Mouse (Mus musculus): ENCODE results near the gene Leng1. TPM values are rescaled to one million over a fixed set of nuclear protein-coding genes. Genes with fewer than 3 reads are reported as not detected.

Leng1 gene
- polyA plus RNA-seq, 1 experiment = 21.6 TPM

DNA sequence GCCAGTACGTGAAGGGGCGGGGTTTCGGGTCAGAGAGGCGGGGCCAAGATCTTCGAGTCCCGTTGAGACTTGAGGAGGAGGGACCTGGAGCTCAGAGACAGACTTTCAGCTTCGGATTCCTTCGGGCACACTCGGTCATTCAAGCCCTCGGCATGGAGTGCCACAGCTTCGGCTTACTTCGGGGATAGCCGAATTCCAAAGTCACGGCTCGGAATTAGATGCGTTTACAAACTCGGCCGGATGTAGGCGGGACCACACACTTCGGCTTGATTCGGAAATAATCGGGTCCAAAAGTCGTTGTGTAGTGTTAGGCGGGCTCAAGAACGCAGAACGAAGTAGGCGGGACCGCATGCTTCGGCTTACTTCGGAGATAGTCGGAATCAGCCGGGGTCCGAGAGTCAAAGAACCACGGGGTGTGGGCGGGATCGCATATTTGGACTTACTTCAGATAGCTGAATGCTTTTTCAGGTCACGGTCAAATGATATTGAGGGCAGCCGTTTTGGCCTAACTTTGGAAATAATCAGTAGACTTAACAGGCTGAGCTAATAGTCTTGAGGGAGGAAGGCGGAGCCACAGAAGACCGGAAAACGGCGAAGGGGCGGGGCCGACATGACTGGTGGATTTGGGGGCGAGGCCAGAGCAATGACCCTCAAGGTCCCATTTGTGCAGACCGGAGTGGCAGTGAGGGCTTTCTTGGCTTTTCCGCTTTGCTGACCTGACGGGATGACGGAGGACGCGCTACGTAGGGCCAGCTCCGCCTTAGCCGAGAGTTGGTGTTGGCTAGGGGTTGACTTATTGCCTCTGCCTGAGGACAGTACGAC lies 27.6 kb upstream of the Leng1 start, which contains the start of gene Mboat7:
Mboat7 (minus strand) TSS at position 537 of the 822 bp plus-strand sequence.
- TF ChIP-seq GATA1 (IDR thresholded peaks at IDR 0.05; ENCODE audit: low read length) = no peak

DNA sequence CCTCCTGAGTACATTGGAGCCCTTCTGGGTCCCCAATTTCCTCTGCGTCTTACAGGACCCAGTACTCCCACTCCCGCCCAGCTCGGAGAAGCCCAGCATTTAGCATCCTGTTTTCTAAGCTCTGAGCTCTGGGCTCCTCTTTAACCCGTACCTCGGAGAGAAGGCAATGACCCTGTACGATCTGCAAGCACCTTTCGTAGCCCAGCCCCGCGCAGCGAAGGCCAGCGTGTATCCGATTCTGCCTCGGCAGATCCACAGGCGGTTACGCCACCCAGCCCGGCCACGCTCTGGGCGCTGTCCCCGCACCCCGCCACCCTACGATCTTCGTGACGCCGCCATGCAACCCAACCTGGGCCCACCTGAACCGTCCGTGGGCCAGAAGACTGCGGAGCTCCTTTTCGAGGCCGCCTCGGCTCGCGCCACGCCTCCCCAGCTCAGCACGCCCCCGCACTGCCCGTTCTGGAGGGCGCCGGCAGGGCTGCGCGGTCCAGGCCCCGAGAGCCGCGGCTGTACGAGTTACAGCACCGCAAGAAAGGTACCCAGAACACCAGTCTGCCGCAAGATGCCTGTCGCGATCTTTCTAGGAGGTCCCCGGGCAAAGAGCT lies 26.8 kb upstream of the Leng1 start, which contains the start of gene Tsen34:
Tsen34 (plus strand) TSS at position 482 of the 605 bp plus-strand sequence.
- no peak for TF ChIP-seq GATA1 (IDR thresholded peaks at IDR 0.05; ENCODE audit: low read length)

DNA sequence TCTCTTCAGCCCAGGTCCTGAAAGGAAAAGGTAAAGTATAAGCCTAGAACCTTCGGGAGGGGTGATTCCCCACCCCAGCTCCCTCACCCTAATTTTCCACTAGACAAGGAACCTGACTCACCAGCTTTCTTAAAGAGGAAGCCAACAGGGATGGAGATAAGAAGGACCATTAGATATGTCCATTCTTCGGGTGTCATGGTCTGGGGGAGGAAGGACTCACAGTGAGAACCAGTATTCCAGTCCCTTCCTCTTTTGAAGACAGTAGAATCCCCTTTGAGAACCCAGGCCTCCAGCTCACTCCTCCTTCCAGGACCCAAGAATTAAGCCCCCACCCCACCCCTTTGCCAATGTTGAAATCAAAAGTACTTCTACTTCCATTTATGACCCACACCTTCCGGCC lies 26.3 kb upstream of the Leng1 start:
- no peak for TF ChIP-seq GATA1 (IDR thresholded peaks at IDR 0.05; ENCODE audit: low read length)

- TF ChIP-seq GATA1 (IDR thresholded peaks at IDR 0.05; ENCODE audit: low read length) = no peak
Observed at GRCm38 (mm10) chr7:3685400-3686187, 20.0 kb upstream of the Leng1 start.

DNA sequence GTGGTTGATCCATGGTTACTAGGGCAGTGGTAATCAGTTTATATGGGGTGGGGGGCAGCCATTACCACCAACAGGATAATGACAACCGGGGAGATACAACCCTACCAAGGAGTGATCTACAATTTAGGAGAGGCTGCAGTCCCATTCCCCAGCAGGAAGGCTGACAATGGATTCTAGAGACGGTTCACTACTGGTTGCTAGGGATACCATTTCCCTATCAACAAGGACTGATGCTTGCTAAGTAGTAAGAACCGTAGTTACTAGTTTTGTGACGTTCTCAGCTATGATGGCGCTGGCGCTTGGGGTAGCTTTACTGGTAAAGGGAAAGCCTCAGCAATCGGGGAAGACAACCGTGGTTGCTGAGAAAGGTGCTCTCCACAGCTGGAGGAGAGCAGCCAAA lies 19.1 kb upstream of the Leng1 start:
- no peak for TF ChIP-seq GATA1 (IDR thresholded peaks at IDR 0.05; ENCODE audit: low read length)

DNA sequence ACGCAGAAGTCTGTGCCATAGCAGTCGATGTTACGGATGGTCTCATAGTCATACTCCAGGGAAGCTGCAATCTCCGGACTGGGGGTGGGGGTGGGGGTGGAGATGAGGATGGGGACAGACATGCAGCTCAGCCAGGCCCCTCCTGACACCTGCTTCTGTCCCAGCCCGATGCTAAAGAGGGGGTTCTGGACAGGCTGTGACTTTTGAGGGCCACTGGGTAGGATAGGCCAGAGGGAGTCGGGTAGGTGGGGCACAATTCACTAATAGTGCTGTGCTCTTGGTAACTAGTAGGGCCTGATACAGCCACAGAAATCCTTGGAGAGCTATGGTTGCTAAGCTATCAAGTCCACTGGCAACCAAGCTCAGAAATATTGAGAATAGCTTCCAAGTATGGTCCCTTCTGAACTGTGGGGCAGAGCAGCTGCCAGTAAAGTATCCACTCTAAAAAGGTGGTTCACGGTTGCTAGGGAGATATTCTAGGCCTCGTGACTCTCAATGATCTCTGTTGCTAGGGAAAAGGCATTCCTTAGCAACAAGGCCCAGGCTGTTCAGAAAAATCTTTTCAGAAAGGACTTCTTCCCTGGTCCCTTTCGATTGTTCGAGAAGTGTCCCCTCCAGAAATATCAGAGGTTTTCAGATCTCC lies 18.4 kb upstream of the Leng1 start:
- no peak for TF ChIP-seq GATA1 (IDR thresholded peaks at IDR 0.05; ENCODE audit: low read length)

GRCm38 (mm10) chr7:3677342-3677741 lies 11.7 kb upstream of the Leng1 start, which contains the start of gene Tmc4:
TSS of gene Tmc4 (minus strand) at chr7:3677553.
- TF ChIP-seq GATA1 (IDR thresholded peaks at IDR 0.05; ENCODE audit: low read length) = no peak

GRCm38 (mm10) chr7:3676371-3676770 lies 10.7 kb upstream of the Leng1 start:
- TF ChIP-seq GATA1 (IDR thresholded peaks at IDR 0.05; ENCODE audit: low read length) = no peak

- TF ChIP-seq GATA1 (IDR thresholded peaks at IDR 0.05; ENCODE audit: low read length) = no peak
Observed at GRCm38 (mm10) chr7:3675228-3675548, 9.5 kb upstream of the Leng1 start.

DNA sequence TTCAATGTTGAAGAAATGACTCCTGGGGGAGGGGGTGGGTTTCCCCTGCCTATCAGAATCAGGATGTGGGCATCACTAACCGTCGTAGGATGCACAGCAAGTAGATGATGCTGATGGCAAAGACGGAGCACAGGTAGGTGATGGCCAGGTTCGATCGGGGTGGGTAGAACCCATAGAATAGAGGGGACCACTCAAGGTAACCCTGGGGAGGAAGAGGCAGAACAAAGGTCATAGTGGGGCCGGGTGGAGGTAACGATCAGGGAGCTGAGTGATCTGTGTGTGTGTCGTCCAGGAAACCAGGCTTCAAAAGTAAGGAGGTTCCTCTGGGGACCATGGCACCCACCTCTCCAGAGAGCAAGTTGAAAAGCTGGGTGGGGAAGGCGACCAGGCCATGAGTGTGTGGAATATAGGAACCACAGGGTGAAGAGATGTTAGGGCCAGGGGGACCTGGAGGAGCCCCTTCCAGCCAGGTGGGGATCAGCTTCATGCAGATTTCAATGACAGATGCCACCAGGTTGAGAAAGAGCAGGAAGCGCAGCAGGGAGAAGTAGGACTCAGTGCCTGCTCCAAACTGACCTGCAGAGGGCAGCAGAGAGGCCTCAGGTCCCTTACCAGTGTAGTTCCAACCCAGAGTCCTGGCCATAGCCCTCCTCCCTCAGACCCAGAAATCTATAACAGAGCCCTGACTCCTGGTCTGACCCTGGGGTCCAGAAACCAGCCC lies 9.0 kb upstream of the Leng1 start:
- TF ChIP-seq GATA1 (IDR thresholded peaks at IDR 0.05; ENCODE audit: low read length) = no peak

DNA sequence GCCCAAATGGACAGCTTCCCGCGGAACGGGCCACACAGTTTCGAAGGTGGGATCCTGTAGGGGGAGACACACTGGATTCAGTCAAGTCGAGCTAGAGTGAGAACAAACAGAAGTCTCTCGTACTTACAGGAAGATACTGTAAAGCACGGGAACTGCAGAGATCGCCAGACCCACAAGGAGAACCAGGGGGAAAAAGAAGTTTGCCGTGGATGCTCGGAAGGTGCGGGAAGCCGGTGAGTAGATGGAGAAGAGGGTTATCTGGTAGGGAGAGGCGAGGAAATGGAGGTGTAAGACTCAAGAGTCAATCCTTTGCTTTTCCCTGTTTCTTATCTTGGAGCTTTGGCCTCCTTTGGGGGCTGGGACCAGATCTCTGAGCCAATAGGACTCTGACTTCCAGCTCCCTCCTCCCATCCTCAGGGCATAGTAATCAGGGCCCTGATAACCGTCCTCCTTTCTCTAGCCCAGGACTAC lies 1.3 kb upstream of the Leng1 start:
- no peak for TF ChIP-seq GATA1 (IDR thresholded peaks at IDR 0.05; ENCODE audit: low read length)

DNA sequence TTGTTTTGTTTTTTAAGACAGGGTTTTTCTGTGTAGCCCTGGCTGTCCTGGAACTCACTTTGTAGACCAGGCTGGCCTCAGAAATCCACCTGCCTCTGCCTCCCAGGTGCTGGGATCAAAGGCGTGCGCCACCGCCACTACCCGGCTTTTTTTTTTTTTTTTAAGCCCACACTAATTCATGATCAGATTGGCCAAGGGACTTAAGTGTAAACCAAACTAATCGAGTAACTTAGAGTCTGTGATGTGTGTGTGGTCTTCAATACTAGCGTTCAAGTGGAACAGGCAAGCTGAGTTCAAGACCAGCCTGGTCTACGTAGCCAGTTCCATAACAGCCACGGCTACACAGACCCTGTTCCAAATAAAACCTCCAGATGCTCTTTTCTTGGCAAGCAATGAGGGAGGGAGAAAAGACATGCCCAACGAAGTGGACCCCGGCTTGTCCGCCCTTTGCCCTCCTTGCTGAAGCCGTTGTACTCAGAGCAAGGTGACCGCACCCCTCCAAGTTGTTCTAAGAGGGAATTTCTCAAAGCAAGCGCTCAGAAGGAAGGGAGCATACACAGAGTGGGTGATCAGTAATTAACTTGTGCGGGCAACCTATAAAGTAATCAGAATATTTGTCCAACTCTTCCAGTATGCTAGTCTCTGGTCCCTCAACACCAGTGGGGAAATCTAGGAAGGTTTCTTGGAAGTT lies 971 bp downstream of the Leng1 start:
- TF ChIP-seq GATA1 (IDR thresholded peaks at IDR 0.05; ENCODE audit: low read length) = no peak

DNA sequence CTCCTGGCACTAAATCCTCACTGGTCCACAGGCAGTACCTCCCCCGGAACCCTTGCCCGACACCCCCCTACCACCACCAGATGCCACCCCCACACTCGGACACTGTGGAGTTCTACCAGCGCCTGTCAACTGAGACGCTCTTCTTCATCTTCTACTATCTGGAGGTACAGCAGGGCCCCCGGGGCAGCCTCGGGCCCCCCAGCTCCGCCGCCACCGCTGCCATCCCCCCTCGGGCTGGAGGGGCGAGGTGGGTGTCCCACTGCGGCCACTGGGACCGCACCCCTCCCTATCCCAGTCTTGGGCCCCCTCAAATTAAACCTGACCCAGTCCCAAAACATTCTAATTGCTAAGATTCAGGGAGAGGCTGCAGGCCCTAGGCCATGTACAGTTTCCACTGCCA lies 7.1 kb downstream of the Leng1 start:
- no peak for TF ChIP-seq GATA1 (IDR thresholded peaks at IDR 0.05; ENCODE audit: low read length)

- TF ChIP-seq GATA1 (IDR thresholded peaks at IDR 0.05; ENCODE audit: low read length) = no peak
Observed at GRCm38 (mm10) chr7:3656966-3657365, 8.7 kb downstream of the Leng1 start.
